Mouse (Mus musculus) gastrocnemius, postnatal 10 days (tissue): ENCODE measurements around the gene Smyd1. TPM values are rescaled to one million over a fixed set of nuclear protein-coding genes. Genes with fewer than 3 reads are reported as not detected.
"Not testable (repeated sequence)": the region's sequence is repeated elsewhere in the genome, so short reads cannot be mapped to it uniquely, and the experiment has no call there.

Source experiments
- DNase-seq: peaks from one replicate; pipeline ENCODE4 v3.0.0; 2021; ENCODE audit warnings: mixed read lengths
- total RNA-seq, 2 experiments: library from RNA; stranded (reverse); gene quantifications; 2 replicates each; pipeline ENCODE4 v1.2.3; 2021

Smyd1 gene
- total RNA-seq, 2 experiments from 2014 or later: 196 to 220 TPM

GRCm38 (mm10) chr6:71329881-71330280, 7.8 kb upstream of the Smyd1 start:
- no peak for DNase-seq

- no peak for DNase-seq
Observed at GRCm38 (mm10) chr6:71324816-71325215, 2.8 kb upstream of the Smyd1 start.

- no peak for DNase-seq
Observed at GRCm38 (mm10) chr6:71322491-71322921, 473 bp upstream of the Smyd1 start, which contains the start of gene Cd8b1. TSS of gene Cd8b1 (plus strand) at chr6:71322788.

- no peak for DNase-seq
Observed at GRCm38 (mm10) chr6:71307486-71307885, 14.5 kb downstream of the Smyd1 start.

GRCm38 (mm10) chr6:71302097-71302731, 19.8 kb downstream of the Smyd1 start:
- no peak for DNase-seq

- DNase-seq: peak; percentile 17
Observed at GRCm38 (mm10) chr6:71298751-71299150, 23.3 kb downstream of the Smyd1 start.

GRCm38 (mm10) chr6:71298051-71298450, 24.0 kb downstream of the Smyd1 start:
- DNase-seq: no peak

- DNase-seq: no peak
Observed at GRCm38 (mm10) chr6:71295303-71295702, 26.7 kb downstream of the Smyd1 start.

GRCm38 (mm10) chr6:71293509-71293908, 28.5 kb downstream of the Smyd1 start:
- DNase-seq: no peak

GRCm38 (mm10) chr6:71279418-71279817, 42.6 kb downstream of the Smyd1 start:
- DNase-seq: no peak

- DNase-seq: no peak
Observed at GRCm38 (mm10) chr6:71274621-71275020, 47.4 kb downstream of the Smyd1 start.

- DNase-seq: no peak
Observed at GRCm38 (mm10) chr6:71273715-71274114, 48.3 kb downstream of the Smyd1 start.

- DNase-seq: no peak
Observed at GRCm38 (mm10) chr6:71272316-71272741, 49.7 kb downstream of the Smyd1 start.

- DNase-seq: peak; percentile 97
Observed at GRCm38 (mm10) chr6:71271389-71272315, 50.4 kb downstream of the Smyd1 start, which contains the start of gene Krcc1. TSS of gene Krcc1 (plus strand) at chr6:71271677.

GRCm38 (mm10) chr6:71271057-71271388, 51.0 kb downstream of the Smyd1 start:
- no peak for DNase-seq

- DNase-seq: no peak
Observed at GRCm38 (mm10) chr6:71270301-71271056, 51.6 kb downstream of the Smyd1 start.

- DNase-seq: not testable (repeated sequence)
Observed at GRCm38 (mm10) chr6:71269686-71270050, 52.4 kb downstream of the Smyd1 start.

- DNase-seq: no peak
Observed at GRCm38 (mm10) chr6:71268929-71269685, 52.9 kb downstream of the Smyd1 start.

- not testable (repeated sequence) for DNase-seq
Observed at GRCm38 (mm10) chr6:71267603-71268002, 54.4 kb downstream of the Smyd1 start.

- peak; percentile 29 for DNase-seq
Observed at GRCm38 (mm10) chr6:71262142-71262833, 59.7 kb downstream of the Smyd1 start.

GRCm38 (mm10) chr6:71261060-71261459, 61.0 kb downstream of the Smyd1 start:
- DNase-seq: no peak
